Mouse (Mus musculus): ENCODE data around the gene Dupd1. TPM values are rescaled to one million over a fixed set of nuclear protein-coding genes. Genes with fewer than 3 reads are reported as not detected.
"Not testable (repeated sequence)": the region's sequence is repeated elsewhere in the genome, so short reads cannot be mapped to it uniquely, and the experiment has no call there.

The Dupd1 gene
- polyA plus RNA-seq, 1 experiment = 0.04 TPM

DNA sequence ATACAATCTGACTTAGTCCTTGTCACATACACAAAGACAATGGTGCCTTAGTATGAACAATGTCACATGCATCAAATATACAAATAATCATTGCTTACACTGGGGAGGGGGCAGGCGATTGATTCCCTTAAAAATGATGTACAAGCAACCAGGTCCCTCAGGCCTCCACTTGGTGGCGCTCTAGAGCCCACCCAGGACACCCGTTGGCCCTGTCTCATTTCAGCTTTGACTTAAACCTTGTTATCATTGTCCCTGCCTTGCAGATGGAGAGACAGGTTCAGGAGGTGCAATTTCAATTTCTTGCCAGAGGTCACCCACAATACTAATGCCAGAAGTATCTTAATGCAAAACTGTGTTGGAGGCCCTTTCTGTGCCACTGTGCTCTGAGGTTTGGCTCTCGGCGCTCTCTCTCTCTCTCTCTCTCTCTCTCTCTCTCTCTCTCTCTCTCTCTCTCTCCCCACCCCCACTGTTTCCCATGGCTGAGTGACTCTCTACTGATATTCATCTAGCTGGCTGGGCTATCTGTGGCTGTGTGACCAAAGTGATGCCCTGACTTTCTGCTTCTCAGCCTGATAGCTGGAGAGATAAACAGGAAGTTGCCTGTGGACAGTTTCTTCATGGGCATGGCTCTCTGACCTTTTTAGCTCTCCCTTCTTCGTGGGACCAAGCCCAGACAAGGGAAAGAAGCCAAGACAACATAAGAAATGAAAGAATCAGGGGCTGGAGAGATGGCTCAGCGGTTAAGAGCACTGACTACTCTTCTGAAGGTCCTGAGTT lies 35.7 kb downstream of the Dupd1 start:
- no peak overlapping the region for H3ac ChIP-seq (ENCODE audit: control insufficient read depth, insufficient read length, low read depth)
- H3K79me3 ChIP-seq (ENCODE audit: low read depth) = no peaks in the 10 kb centered on the region
- no peaks in the 10 kb centered on the region for H3K79me2 ChIP-seq (ENCODE audit: control insufficient read depth, insufficient read depth)
- H3K27me3 ChIP-seq (ENCODE audit: control insufficient read depth, insufficient read depth, insufficient read length) = no peaks in the 10 kb centered on the region
- no peak overlapping the region for H3K4me3 ChIP-seq (ENCODE audit: insufficient read depth, poor library complexity, severe bottlenecking)
- TF ChIP-seq FOSL1 (IDR thresholded peaks at IDR 0.05; ENCODE audit: insufficient read depth, low read length, poor library complexity, severe bottlenecking) (no peak), MAX (IDR thresholded peaks at IDR 0.05) (no peak), CTCF (IDR thresholded peaks at IDR 0.05; ENCODE audit: control insufficient read depth, insufficient read depth, insufficient read length) (peak; percentile 59), CEBPB (IDR thresholded peaks at IDR 0.05; ENCODE audit: low read depth) (no peak)
- no peaks in the 10 kb centered on the region for H3K36me3 ChIP-seq (ENCODE audit: control insufficient read depth, insufficient read depth)

GRCm38 (mm10) chr14:21676223-21676622 lies 38.2 kb downstream of the Dupd1 start:
- TF ChIP-seq CTCF (IDR thresholded peaks at IDR 0.05; ENCODE audit: control insufficient read depth, insufficient read depth, insufficient read length) = no peak
- no peak for TF ChIP-seq MYOD1 (IDR thresholded peaks at IDR 0.05; ENCODE audit: control insufficient read depth, insufficient read length, low read depth)
- TF ChIP-seq MYOG (IDR thresholded peaks at IDR 0.05; ENCODE audit: control insufficient read depth, extremely low read depth, insufficient read length) = no peak
- no peak for TF ChIP-seq CEBPB (IDR thresholded peaks at IDR 0.05; ENCODE audit: low read depth)
- TF ChIP-seq FOSL1 (IDR thresholded peaks at IDR 0.05; ENCODE audit: insufficient read depth, low read length, poor library complexity, severe bottlenecking) = no peak
- TF ChIP-seq USF1 (IDR thresholded peaks at IDR 0.05; ENCODE audit: low read depth) = no peak
- TF ChIP-seq MAX (IDR thresholded peaks at IDR 0.05) = no peak
- H3ac ChIP-seq (ENCODE audit: control insufficient read depth, insufficient read length, low read depth) = no peak overlapping the region

GRCm38 (mm10) chr14:21674471-21674870 lies 39.9 kb downstream of the Dupd1 start:
- Histone ChIP-seq H3K79me2 (ENCODE audit: control insufficient read depth, insufficient read depth) (no peaks in the 10 kb centered on the region), H3ac (ENCODE audit: control insufficient read depth, insufficient read length, low read depth) (no peak overlapping the region), H3K79me3 (ENCODE audit: low read depth) (no peaks in the 10 kb centered on the region), H3K4me3 (ENCODE audit: insufficient read depth, poor library complexity, severe bottlenecking) (no peak overlapping the region), H3K27me3 (ENCODE audit: control insufficient read depth, insufficient read depth, insufficient read length) (no peaks in the 10 kb centered on the region), H3K36me3 (ENCODE audit: control insufficient read depth, insufficient read depth) (peaks cover 3% of the 10 kb centered on the region)
- no peak for TF ChIP-seq FOSL1 (IDR thresholded peaks at IDR 0.05; ENCODE audit: insufficient read depth, low read length, poor library complexity, severe bottlenecking)
- TF ChIP-seq USF1 (IDR thresholded peaks at IDR 0.05; ENCODE audit: low read depth) = no peak
- TF ChIP-seq CTCF (IDR thresholded peaks at IDR 0.05; ENCODE audit: control insufficient read depth, insufficient read depth, insufficient read length) = no peak
- TF ChIP-seq MAX (IDR thresholded peaks at IDR 0.05) = no peak
- no peak for TF ChIP-seq MYOD1 (IDR thresholded peaks at IDR 0.05; ENCODE audit: control insufficient read depth, insufficient read length, low read depth)
- TF ChIP-seq CEBPB (IDR thresholded peaks at IDR 0.05; ENCODE audit: low read depth) = no peak
- no peak for TF ChIP-seq MYOG (IDR thresholded peaks at IDR 0.05; ENCODE audit: control insufficient read depth, extremely low read depth, insufficient read length)

More at GRCm38 (mm10) chr14:21676223-21676622, 38.2 kb downstream of the Dupd1 start:
- Histone ChIP-seq H3K4me3 (ENCODE audit: insufficient read depth, poor library complexity, severe bottlenecking) (no peak overlapping the region), H3K27me3 (ENCODE audit: control insufficient read depth, insufficient read depth, insufficient read length) (no peaks in the 10 kb centered on the region), H3K36me3 (ENCODE audit: control insufficient read depth, insufficient read depth) (no peaks in the 10 kb centered on the region), H3K79me3 (ENCODE audit: low read depth) (no peaks in the 10 kb centered on the region), H3K79me2 (ENCODE audit: control insufficient read depth, insufficient read depth) (no peaks in the 10 kb centered on the region)

DNA sequence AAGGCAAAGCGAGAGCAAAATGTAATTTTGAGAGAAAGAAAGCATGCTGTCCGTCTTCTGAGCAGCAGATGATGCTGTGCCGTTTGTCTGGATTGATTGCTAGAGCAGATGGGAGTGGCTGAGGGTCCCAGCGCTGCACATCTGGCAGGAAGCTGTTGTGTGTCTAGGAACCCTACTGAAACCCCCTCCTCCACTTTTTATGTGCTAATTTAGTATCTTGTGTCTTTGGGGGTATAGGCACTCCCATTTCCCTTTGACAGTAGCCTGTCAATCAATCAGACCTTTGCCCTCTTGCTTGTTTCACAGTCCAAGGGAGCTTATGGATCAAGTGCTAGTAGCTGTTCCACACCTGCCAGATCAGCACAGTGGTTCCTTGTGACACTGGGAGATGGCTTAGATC lies 41.3 kb downstream of the Dupd1 start:
- Histone ChIP-seq H3K27me3 (ENCODE audit: control insufficient read depth, insufficient read depth, insufficient read length) (no peaks in the 10 kb centered on the region), H3ac (ENCODE audit: control insufficient read depth, insufficient read length, low read depth) (no peak overlapping the region), H3K4me3 (ENCODE audit: insufficient read depth, poor library complexity, severe bottlenecking) (no peak overlapping the region), H3K79me3 (ENCODE audit: low read depth) (no peaks in the 10 kb centered on the region), H3K79me2 (ENCODE audit: control insufficient read depth, insufficient read depth) (no peaks in the 10 kb centered on the region), H3K36me3 (ENCODE audit: control insufficient read depth, insufficient read depth) (peaks cover 13% of the 10 kb centered on the region)
- TF ChIP-seq CEBPB (IDR thresholded peaks at IDR 0.05; ENCODE audit: low read depth) = no peak
- no peak for TF ChIP-seq CTCF (IDR thresholded peaks at IDR 0.05; ENCODE audit: control insufficient read depth, insufficient read depth, insufficient read length)
- TF ChIP-seq FOSL1 (IDR thresholded peaks at IDR 0.05; ENCODE audit: insufficient read depth, low read length, poor library complexity, severe bottlenecking) = no peak
- no peak for TF ChIP-seq MYOG (IDR thresholded peaks at IDR 0.05; ENCODE audit: control insufficient read depth, extremely low read depth, insufficient read length)
- no peak for TF ChIP-seq MYOD1 (IDR thresholded peaks at IDR 0.05; ENCODE audit: control insufficient read depth, insufficient read length, low read depth)
- no peak for TF ChIP-seq USF1 (IDR thresholded peaks at IDR 0.05; ENCODE audit: low read depth)
- no peak for TF ChIP-seq MAX (IDR thresholded peaks at IDR 0.05)

DNA sequence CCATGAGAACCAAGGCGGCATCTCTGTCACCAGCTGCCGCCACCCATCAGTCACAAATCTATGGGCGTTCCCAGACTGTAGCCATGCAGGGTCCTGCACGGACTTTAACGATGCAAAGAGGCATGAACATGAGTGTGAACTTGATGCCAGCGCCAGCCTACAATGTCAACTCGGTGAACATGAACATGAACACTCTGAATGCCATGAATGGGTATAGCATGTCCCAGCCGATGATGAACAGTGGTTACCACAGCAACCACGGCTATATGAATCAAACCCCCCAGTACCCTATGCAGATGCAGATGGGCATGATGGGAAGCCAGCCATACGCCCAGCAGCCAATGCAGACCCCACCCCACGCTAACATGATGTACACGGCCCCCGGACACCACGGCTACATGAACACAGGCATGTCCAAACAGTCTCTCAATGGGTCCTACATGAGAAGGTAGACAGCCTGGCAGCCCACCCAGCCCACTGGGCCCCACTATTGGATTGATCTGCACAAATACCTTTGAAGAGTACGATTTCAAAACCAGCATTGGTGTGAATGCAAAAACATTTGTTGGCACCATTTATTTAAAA lies 43.9 kb downstream of the Dupd1 start:
- H3K79me3 ChIP-seq (ENCODE audit: low read depth); H3K27me3 ChIP-seq (ENCODE audit: control insufficient read depth, insufficient read depth, insufficient read length); H3K4me3 ChIP-seq (ENCODE audit: insufficient read depth, poor library complexity, severe bottlenecking); H3ac ChIP-seq (ENCODE audit: control insufficient read depth, insufficient read length, low read depth); H3K79me2 ChIP-seq (ENCODE audit: control insufficient read depth, insufficient read depth): not testable (repeated sequence)
- peaks cover 13% of the 10 kb centered on the region for H3K36me3 ChIP-seq (ENCODE audit: control insufficient read depth, insufficient read depth)

Data from C2C12 (cell line).